Mouse (Mus musculus) CH12.LX (cell line): ENCODE data around the gene Abcb9.

ENCODE experiments used
- BHLHE40 ChIP-seq: IDR thresholded peaks from 2 replicates; pipeline ENCODE4 v1.6.1; 2011; ENCODE audit warnings: mild to moderate bottlenecking, low read depth, low read length, improper control_type of control experiment
- CTCF ChIP-seq, 2 experiments: IDR thresholded peaks in 1 of 2; conservative IDR thresholded peaks in 1 of 2; 2 replicates each; pipeline ENCODE4 v1.5.1; 2011 to 2012; ENCODE audit warnings: low read depth in 2 of 2, low read length in 2 of 2, improper control_type of control experiment in 1 of 2, inconsistent platforms in 1 of 2, mild to moderate bottlenecking in 1 of 2, moderate library complexity in 1 of 2
- E2F4 ChIP-seq: IDR thresholded peaks from 2 replicates; pipeline ENCODE4 v1.6.1; 2011; ENCODE audit warnings: low read depth, low read length, improper control_type of control experiment; ENCODE audit not compliant: insufficient replicate concordance
- IRF4 ChIP-seq: IDR thresholded peaks from 2 replicates; pipeline ENCODE4 v1.6.1; 2014; ENCODE audit warnings: low read depth, mild to moderate bottlenecking, inconsistent platforms, low read length, improper control_type of control experiment
- MYC ChIP-seq: IDR thresholded peaks from 2 replicates; pipeline ENCODE4 v1.6.1; 2011; ENCODE audit warnings: low read depth, mild to moderate bottlenecking, improper control_type of control experiment, low read length
- POLR2A ChIP-seq: IDR thresholded peaks from 2 replicates; pipeline ENCODE4 v1.6.1; 2011; ENCODE audit warnings: low read depth, mild to moderate bottlenecking, improper control_type of control experiment, low read length
- TBP ChIP-seq: conservative IDR thresholded peaks from 2 replicates; pipeline ENCODE4 v1.6.1; 2011; ENCODE audit warnings: low read depth, low read length, improper control_type of control experiment
- TCF12 ChIP-seq: IDR thresholded peaks from 2 replicates; pipeline ENCODE4 v1.6.1; 2014; ENCODE audit warnings: low read depth, mild to moderate bottlenecking, inconsistent platforms, low read length, improper control_type of control experiment
- USF1 ChIP-seq: IDR thresholded peaks from 2 replicates; pipeline ENCODE4 v1.6.1; 2014; ENCODE audit warnings: low read depth, mild to moderate bottlenecking, inconsistent platforms, low read length, improper control_type of control experiment
- ZC3H11A ChIP-seq: IDR thresholded peaks from 2 replicates; pipeline ENCODE4 v1.6.1; 2012; ENCODE audit warnings: low read depth, mild to moderate bottlenecking, inconsistent platforms, low read length, improper control_type of control experiment
- ZMIZ1 ChIP-seq: IDR thresholded peaks from 2 replicates; pipeline ENCODE4 v1.6.1; 2012; ENCODE audit warnings: low read depth, mild to moderate bottlenecking, inconsistent platforms, low read length, improper control_type of control experiment
- ZNF384 ChIP-seq: IDR thresholded peaks from 2 replicates; pipeline ENCODE4 v1.6.1; 2012; ENCODE audit warnings: low read depth, low read length, improper control_type of control experiment, inconsistent platforms

DNA sequence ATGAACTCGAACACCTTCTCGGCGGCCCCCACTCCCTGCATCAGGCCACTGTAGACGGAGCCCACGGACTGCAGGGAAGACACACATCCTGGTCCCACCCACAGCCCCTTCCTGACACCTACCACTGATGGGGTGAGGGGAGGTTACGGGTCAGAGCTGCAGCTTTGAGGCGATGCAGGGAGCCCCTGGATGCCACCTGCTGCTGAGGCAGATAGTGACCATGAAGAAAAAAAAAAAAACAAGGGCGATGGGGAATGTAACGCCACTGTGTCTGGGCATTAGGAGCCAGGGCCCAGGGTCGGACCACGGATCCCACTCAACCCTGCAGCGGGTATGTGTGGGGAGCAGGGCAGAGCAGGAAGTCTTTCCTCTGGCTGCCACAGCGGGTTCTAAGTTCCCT is 18.4 kb downstream of the Abcb9 start:
- no peak for TF ChIP-seq BHLHE40
- TF ChIP-seq TCF12 = no peak
- TF ChIP-seq POLR2A = no peak
- TF ChIP-seq IRF4 = no peak
- no peak for TF ChIP-seq CTCF (conservative IDR thresholded peaks at IDR 0.05 in 1 of 2, IDR thresholded peaks at IDR 0.05 in 1 of 2; ENCODE audit: low read depth in 2 of 2, low read length in 2 of 2)
- no peak for TF ChIP-seq MYC
- no peak for TF ChIP-seq USF1
- TF ChIP-seq E2F4 = no peak
- TF ChIP-seq ZNF384 = no peak
- no peak for TF ChIP-seq ZMIZ1
- TF ChIP-seq TBP = no peak
- no peak for TF ChIP-seq ZC3H11A
